In the genomic region with DNA sequence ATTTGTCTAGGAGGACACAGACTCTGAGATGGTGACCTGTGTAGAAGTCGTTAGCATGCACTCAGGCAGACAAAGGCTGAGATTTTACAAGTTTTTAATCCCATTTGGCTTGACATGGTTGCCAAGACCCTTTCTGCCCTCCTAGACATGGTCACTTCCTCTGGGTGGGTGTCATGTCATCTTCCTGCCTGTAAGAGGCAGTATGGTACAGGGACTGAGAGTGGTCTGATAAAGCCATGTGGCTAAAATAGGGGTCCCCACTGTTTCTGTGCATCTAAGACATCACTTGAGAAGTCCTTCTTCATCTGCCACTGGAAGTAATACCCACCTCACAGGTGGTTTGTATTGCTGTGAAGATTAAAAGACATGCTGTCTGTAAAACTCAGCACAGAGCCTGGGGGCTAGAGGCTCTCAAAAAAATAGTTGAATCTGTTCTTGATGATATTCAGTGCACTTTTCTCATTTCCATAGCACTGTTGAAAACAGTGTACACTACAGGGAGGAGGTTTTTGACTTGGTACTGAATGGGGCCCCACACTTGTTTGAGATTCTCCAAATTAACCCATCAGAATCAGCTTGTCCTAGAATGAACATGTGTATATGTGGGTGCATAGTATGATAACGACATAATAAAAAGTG, we compare ENCODE assay signal across 9 mouse cellular contexts. TPM values are rescaled to one million over a fixed set of nuclear protein-coding genes. Genes with fewer than 3 reads are reported as not detected.
A peak's percentile ranks its signal among the peaks of the same experiment; 100 is the strongest.
DNase-seq lines count a peak whose midpoint lies in the region; ATAC-seq and TF ChIP-seq lines count a peak whose summit lies in the region.
"Had no signal": no experiment of that assay in that cellular context is flagged by ENCODE, and none has a peak within 500 bp of the region (broad histone marks: within the 10 kb centered on the region; RNA-seq: fewer than 3 reads in every experiment).

No protein-coding gene starts in this region.

- no peak overlapping the region for H3K9ac ChIP-seq in liver, adult 2 months (ENCODE audit: low read depth, low read length)
- H3K9ac ChIP-seq in liver, embryonic 12.5 days: no peak overlapping the region
- no peak overlapping the region for H3K9ac ChIP-seq in hindbrain, embryonic 11.5 days (ENCODE audit: low read depth, low read length)
- H3K9ac ChIP-seq: embryonic facial prominence, embryonic 15.5 days; limb, embryonic 12.5 days had no signal

- no peaks in the 10 kb centered on the region for H3K27me3 ChIP-seq in liver, adult 2 months (ENCODE audit: control insufficient read depth, insufficient read depth, low read length)
- H3K27me3 ChIP-seq in liver, embryonic 12.5 days (replicated peaks): 0 out of 2 replicates have a peak, but pooled peaks cover 4% of the 10 kb centered on the region
- H3K27me3 ChIP-seq in hindbrain, embryonic 11.5 days (ENCODE audit: control insufficient read depth, insufficient read depth, low read length): no peaks in the 10 kb centered on the region
- H3K27me3 ChIP-seq: embryonic facial prominence, embryonic 15.5 days had no signal

- ATAC-seq in liver, embryonic 12.5 days: no peak
- ATAC-seq in common myeloid progenitor, adult 5-6 weeks (replicated peaks; ENCODE audit: low read depth, poor library complexity, severe bottlenecking): peak; percentile 64
- ATAC-seq in hindbrain, embryonic 11.5 days (ENCODE audit: low FRiP score): peak; percentile 51
- ATAC-seq in erythroid progenitor cell, adult 5-6 weeks (replicated peaks; ENCODE audit: low FRiP score, poor library complexity, severe bottlenecking): no peak

- TF ChIP-seq CTCF in liver, adult 2 months (IDR thresholded peaks at IDR 0.05; ENCODE audit: low read depth, low read length): 0 out of 2 replicates have a peak, but pooled peaks have one; percentile 21

- peaks cover 1% of the 10 kb centered on the region; the same call in 1 of the 2 replicates for H3K4me1 ChIP-seq in liver, adult 2 months (ENCODE audit: control insufficient read depth, insufficient read depth, low read length)
- H3K4me1 ChIP-seq in liver, embryonic 12.5 days: no peaks in the 10 kb centered on the region
- H3K4me1 ChIP-seq in hindbrain, embryonic 11.5 days (replicated peaks; ENCODE audit: control insufficient read depth, insufficient read depth, low read length): no peaks in the 10 kb centered on the region
- H3K4me1 ChIP-seq: embryonic facial prominence, embryonic 15.5 days; limb, embryonic 12.5 days had no signal

- no peak overlapping the region for H3K27ac ChIP-seq in liver, adult 2 months (replicated peaks; ENCODE audit: insufficient read depth, low read depth, low read length)
- H3K27ac ChIP-seq in liver, embryonic 12.5 days: no peak overlapping the region
- no peak overlapping the region for H3K27ac ChIP-seq in hindbrain, embryonic 11.5 days (ENCODE audit: low read depth, low read length)
- H3K27ac ChIP-seq: embryonic facial prominence, embryonic 15.5 days; limb, embryonic 12.5 days had no signal

- no peaks in the 10 kb centered on the region for H3K9me3 ChIP-seq in liver, embryonic 12.5 days (replicated peaks)
- H3K9me3 ChIP-seq in hindbrain, embryonic 11.5 days (ENCODE audit: control insufficient read depth, low read length): no peaks in the 10 kb centered on the region
- H3K9me3 ChIP-seq: embryonic facial prominence, embryonic 15.5 days; limb, embryonic 12.5 days had no signal

- no peak for DNase-seq in liver, adult 2 months (ENCODE audit: extremely low read depth, low read depth, low spot score)
- peak; percentile 71 for DNase-seq in hindbrain, embryonic 11.5 days (ENCODE audit: low spot score)
- peak; percentile 59 for DNase-seq in mesoderm, embryonic 11.5 days (ENCODE audit: low read depth, low spot score)
- no peak for DNase-seq in adrenal gland, adult 8-10 months

- WGBS in liver, adult 2 months: 48% methylated on average over 2 of the region's 2 CpGs
- 41% methylated on average over 2 of the region's 2 CpGs for WGBS in liver, embryonic 12.5 days (ENCODE audit: insufficient replicate concordance)
- WGBS in hindbrain, embryonic 11.5 days: 44% methylated on average over 2 of the region's 2 CpGs

- no peaks in the 10 kb centered on the region for H3K36me3 ChIP-seq in liver, adult 2 months (ENCODE audit: control insufficient read depth, insufficient read depth, low read length)
- H3K36me3 ChIP-seq in liver, embryonic 12.5 days: no peaks in the 10 kb centered on the region
- H3K36me3 ChIP-seq in hindbrain, embryonic 11.5 days (ENCODE audit: control insufficient read depth, insufficient read depth, low read length): no peaks in the 10 kb centered on the region
- H3K36me3 ChIP-seq: embryonic facial prominence, embryonic 15.5 days; limb, embryonic 12.5 days had no signal

- no peaks in the 10 kb centered on the region for H3K79me2 ChIP-seq in liver, adult 2 months (ENCODE audit: control insufficient read depth, insufficient read depth, low read length)

- H3K4me3 ChIP-seq in liver, adult 2 months (ENCODE audit: insufficient read depth, low read depth, low read length): no peak overlapping the region
- H3K4me3 ChIP-seq in liver, embryonic 12.5 days: no peak overlapping the region
- H3K4me3 ChIP-seq in hindbrain, embryonic 11.5 days (ENCODE audit: low read depth, low read length): no peak overlapping the region
- H3K4me3 ChIP-seq: embryonic facial prominence, embryonic 15.5 days; limb, embryonic 12.5 days had no signal

- H3K4me2 ChIP-seq in liver, embryonic 12.5 days: no peak overlapping the region
- H3K4me2 ChIP-seq in hindbrain, embryonic 11.5 days (replicated peaks; ENCODE audit: low read depth, low read length): no peak overlapping the region
- H3K4me2 ChIP-seq: embryonic facial prominence, embryonic 15.5 days; limb, embryonic 12.5 days had no signal

- no peak for TF ChIP-seq POLR2A in liver, adult 2 months (IDR thresholded peaks at IDR 0.05; ENCODE audit: extremely low read depth, insufficient read depth, low read length)

RNA-seq across cellular contexts. Expression of gene Schip1, which starts 5.3 kb away (rescaled TPM):
- total RNA-seq in liver, adult 2 months (2014; rRNA removed): 1.3 and 1.6 TPM in 2 replicates
- 0.40 and 0.48 TPM in 2 replicates for polyA plus RNA-seq in liver, adult 2 months (2012; rRNA removed)
- 5.0 and 5.8 TPM in 2 replicates for polyA plus RNA-seq in liver, embryonic 12.5 days (2016; fragmentation: Nextera tagmentation; extraction: Ambion mirVana)
- 0.39 and 0.91 TPM in 2 replicates for total RNA-seq in common myeloid progenitor, adult 5-6 weeks (2017)
- 113 and 115 TPM in 2 replicates for polyA plus RNA-seq in hindbrain, embryonic 11.5 days (2014; fragmentation: Nextera tagmentation; extraction: Ambion mirVana)
- total RNA-seq in erythroid progenitor cell, adult 5-6 weeks (2015; ENCODE audit: low replicate concordance): 1.1 and 3.4 TPM in 2 replicates
- total RNA-seq in erythroid progenitor cell, adult 5-6 weeks (2017; ENCODE audit: low replicate concordance): 1.7 and 2.0 TPM in 2 replicates
- total RNA-seq in adrenal gland, adult 8-10 months (2022): 1 to 10 TPM; 7.6 to 8.7 (median 8.6) TPM

Comparison
In these comparisons a context has a peak if more than half of its experiments do, and no peak if none do; other contexts are left out.
1. DNase-seq: peak in hindbrain, embryonic 11.5 days (single experiment) and mesoderm, embryonic 11.5 days (single experiment); none in liver, adult 2 months (single experiment) and adrenal gland, adult 8-10 months (single experiment).
2. ATAC-seq: peak in common myeloid progenitor, adult 5-6 weeks (single experiment) and hindbrain, embryonic 11.5 days (single experiment); none in liver, embryonic 12.5 days (single experiment) and erythroid progenitor cell, adult 5-6 weeks (single experiment).